Mouse (Mus musculus): ENCODE measurements around the gene Adm2. TPM values are rescaled to one million over a fixed set of nuclear protein-coding genes. Genes with fewer than 3 reads are reported as not detected.

The Adm2 gene
- polyA plus RNA-seq, 1 experiment from 2014 or later = not detected

DNA sequence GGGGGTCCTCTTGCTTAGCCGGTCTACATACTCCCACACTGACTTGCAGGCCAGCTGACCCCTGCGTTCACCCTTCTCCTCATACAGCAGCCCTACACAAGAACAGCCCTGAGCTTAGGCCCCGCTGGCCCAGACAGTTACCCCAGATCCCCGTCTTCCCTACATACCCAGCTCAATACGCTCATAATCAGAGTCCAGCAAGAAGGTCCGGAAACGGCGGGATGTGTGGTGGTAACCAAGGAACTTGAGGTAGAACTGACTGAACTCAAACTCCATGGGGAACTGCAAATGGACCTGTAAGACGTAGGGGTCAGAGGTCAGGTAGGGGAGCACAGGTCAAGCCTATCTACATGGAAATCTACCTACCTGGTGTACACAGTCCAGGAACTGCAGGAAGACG is 28.7 kb upstream of the Adm2 start:
- H3K9ac ChIP-seq = no peak overlapping the region
- H3K27me3 ChIP-seq (replicated peaks) = no peaks in the 10 kb centered on the region
- no peak overlapping the region for H3K4me3 ChIP-seq
- no peaks in the 10 kb centered on the region for H3K4me1 ChIP-seq
- H3K9me3 ChIP-seq = no peaks in the 10 kb centered on the region
- WGBS = 93% methylated on average over 10 of the region's 10 CpGs
- H3K4me2 ChIP-seq (replicated peaks) = no peak overlapping the region
- no peak overlapping the region for H3K27ac ChIP-seq
- no peak for ATAC-seq (ENCODE audit: low FRiP score, low read depth)
- peaks cover 92% of the 10 kb centered on the region for H3K36me3 ChIP-seq

- no peak overlapping the region for H3K4me3 ChIP-seq
- H3K27me3 ChIP-seq (replicated peaks) = no peaks in the 10 kb centered on the region
- 94% methylated on average over 8 of the region's 8 CpGs for WGBS
- H3K27ac ChIP-seq = no peak overlapping the region
- ATAC-seq (ENCODE audit: low FRiP score, low read depth) = no peak
- H3K4me2 ChIP-seq (replicated peaks) = no peak overlapping the region
- H3K9me3 ChIP-seq = no peaks in the 10 kb centered on the region
- H3K4me1 ChIP-seq = no peaks in the 10 kb centered on the region
- peaks cover 91% of the 10 kb centered on the region for H3K36me3 ChIP-seq
- H3K9ac ChIP-seq = no peak overlapping the region
Observed at GRCm38 (mm10) chr15:89295580-89296165, 26.8 kb upstream of the Adm2 start.

GRCm38 (mm10) chr15:89296465-89296864 is 26.1 kb upstream of the Adm2 start:
- H3K9ac ChIP-seq = no peak overlapping the region
- H3K9me3 ChIP-seq = no peaks in the 10 kb centered on the region
- H3K4me2 ChIP-seq (replicated peaks) = no peak overlapping the region
- H3K27me3 ChIP-seq (replicated peaks) = no peaks in the 10 kb centered on the region
- ATAC-seq (ENCODE audit: low FRiP score, low read depth) = no peak
- no peaks in the 10 kb centered on the region for H3K4me1 ChIP-seq
- no peak overlapping the region for H3K27ac ChIP-seq
- H3K4me3 ChIP-seq = no peak overlapping the region
- 97% methylated on average over 1 of the region's 1 CpGs for WGBS
- peaks cover 93% of the 10 kb centered on the region for H3K36me3 ChIP-seq

DNA sequence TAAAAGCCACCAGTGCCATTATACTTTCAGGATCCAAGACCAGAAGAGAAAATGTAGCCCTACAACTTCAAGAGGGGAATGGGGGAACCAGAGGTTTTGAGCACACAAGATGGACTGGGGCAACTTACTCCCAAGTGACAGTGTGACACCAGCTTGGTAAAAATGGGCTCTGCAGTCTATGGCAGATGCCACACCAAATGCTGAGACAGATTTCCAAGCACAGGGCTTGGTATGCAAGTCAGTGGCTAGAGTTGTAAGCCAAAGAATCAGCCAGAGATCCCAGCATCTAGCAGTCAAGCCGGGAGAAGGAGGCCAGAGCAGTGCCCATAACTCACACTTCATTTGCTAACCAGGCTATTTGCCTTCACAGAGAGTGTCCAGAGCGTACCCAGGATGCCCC is 24.8 kb upstream of the Adm2 start:
- no peaks in the 10 kb centered on the region for H3K9me3 ChIP-seq
- no peak overlapping the region for H3K4me2 ChIP-seq (replicated peaks)
- ATAC-seq (ENCODE audit: low FRiP score, low read depth) = no peak
- H3K36me3 ChIP-seq = peaks cover 93% of the 10 kb centered on the region
- no peak overlapping the region for H3K9ac ChIP-seq
- no peaks in the 10 kb centered on the region for H3K4me1 ChIP-seq
- 91% methylated on average over 2 of the region's 2 CpGs for WGBS
- H3K27me3 ChIP-seq (replicated peaks) = no peaks in the 10 kb centered on the region
- no peak overlapping the region for H3K27ac ChIP-seq
- no peak overlapping the region for H3K4me3 ChIP-seq

DNA sequence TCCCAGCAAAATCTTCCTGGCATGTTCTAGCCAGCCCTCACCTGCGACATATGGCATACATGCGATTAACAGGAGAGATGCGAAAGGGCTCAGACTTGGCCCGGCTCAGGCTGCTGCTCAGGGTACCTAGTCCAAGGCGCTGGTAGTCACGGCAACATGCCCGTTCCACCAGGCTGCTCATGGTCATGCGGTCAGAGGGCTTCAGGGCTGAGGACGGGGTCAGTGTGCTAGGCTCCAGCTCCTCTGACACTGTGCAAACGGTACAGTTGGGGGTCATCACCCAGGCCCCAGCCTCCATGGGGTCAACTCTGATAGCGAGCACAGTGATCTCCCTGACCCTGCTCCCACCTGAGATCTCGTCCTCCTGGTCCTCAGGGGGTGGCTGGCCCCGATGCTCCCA is 22.3 kb upstream of the Adm2 start:
- no peak for ATAC-seq (ENCODE audit: low FRiP score, low read depth)
- H3K36me3 ChIP-seq = peaks cover 93% of the 10 kb centered on the region
- no peaks in the 10 kb centered on the region for H3K9me3 ChIP-seq
- no peak overlapping the region for H3K4me3 ChIP-seq
- no peaks in the 10 kb centered on the region for H3K4me1 ChIP-seq
- H3K27me3 ChIP-seq (replicated peaks) = no peaks in the 10 kb centered on the region
- no peak overlapping the region for H3K27ac ChIP-seq
- no peak overlapping the region for H3K4me2 ChIP-seq (replicated peaks)
- H3K9ac ChIP-seq = no peak overlapping the region
- 93% methylated on average over 13 of the region's 13 CpGs for WGBS

DNA sequence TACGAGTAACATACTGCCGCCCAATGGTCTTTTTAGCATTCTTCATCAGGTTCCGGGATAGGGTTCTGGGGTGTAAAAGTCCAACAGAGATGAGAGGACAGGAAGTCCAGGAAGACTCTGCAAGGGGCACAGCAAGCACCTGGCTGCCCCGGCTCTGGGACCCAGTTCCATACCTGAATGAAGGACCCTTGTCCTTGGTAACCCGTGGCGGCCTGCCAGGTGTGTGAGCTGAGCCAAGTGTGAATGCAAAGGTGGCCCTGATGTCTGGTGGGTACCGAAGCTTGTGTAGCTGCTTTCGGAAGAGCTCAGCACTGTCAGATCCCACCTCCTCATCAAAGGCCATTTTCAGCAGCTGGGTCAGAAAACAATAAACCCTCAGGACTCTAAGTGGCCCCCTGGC is 21.9 kb upstream of the Adm2 start:
- no peak overlapping the region for H3K9ac ChIP-seq
- no peak overlapping the region for H3K4me2 ChIP-seq (replicated peaks)
- WGBS = 96% methylated on average over 8 of the region's 8 CpGs
- no peaks in the 10 kb centered on the region for H3K9me3 ChIP-seq
- ATAC-seq (ENCODE audit: low FRiP score, low read depth) = no peak
- no peak overlapping the region for H3K27ac ChIP-seq
- no peaks in the 10 kb centered on the region for H3K4me1 ChIP-seq
- H3K27me3 ChIP-seq (replicated peaks) = no peaks in the 10 kb centered on the region
- peaks cover 93% of the 10 kb centered on the region for H3K36me3 ChIP-seq
- no peak overlapping the region for H3K4me3 ChIP-seq

GRCm38 (mm10) chr15:89305966-89306365 is 16.6 kb upstream of the Adm2 start:
- H3K36me3 ChIP-seq = peaks cover 63% of the 10 kb centered on the region

GRCm38 (mm10) chr15:89307461-89307860 is 15.1 kb upstream of the Adm2 start:
- peaks cover 48% of the 10 kb centered on the region for H3K36me3 ChIP-seq
- H3K27ac ChIP-seq = 0 out of 2 replicates have a peak overlapping the region, but pooled peaks have one; percentile 4
- H3K27me3 ChIP-seq (replicated peaks) = no peaks in the 10 kb centered on the region
- WGBS = 93% methylated on average over 13 of the region's 13 CpGs
- H3K4me3 ChIP-seq = no peak overlapping the region
- no peaks in the 10 kb centered on the region for H3K9me3 ChIP-seq
- H3K4me2 ChIP-seq (replicated peaks) = no peak overlapping the region
- no peaks in the 10 kb centered on the region; the same call in 1 of the 2 replicates for H3K4me1 ChIP-seq
- H3K9ac ChIP-seq = no peak overlapping the region
- no peak for ATAC-seq (ENCODE audit: low FRiP score, low read depth)

More at GRCm38 (mm10) chr15:89305966-89306365, 16.6 kb upstream of the Adm2 start:
- Histone ChIP-seq H3K9me3 (no peaks in the 10 kb centered on the region), H3K4me3 (no peak overlapping the region), H3K4me1 (no peaks in the 10 kb centered on the region; the same call in 1 of the 2 replicates), H3K27ac (no peak overlapping the region), H3K27me3 (replicated peaks) (no peaks in the 10 kb centered on the region), H3K4me2 (replicated peaks) (no peak overlapping the region), H3K9ac (no peak overlapping the region)
- WGBS = 78% methylated on average over 1 of the region's 1 CpGs
- ATAC-seq (ENCODE audit: low FRiP score, low read depth) = no peak

DNA sequence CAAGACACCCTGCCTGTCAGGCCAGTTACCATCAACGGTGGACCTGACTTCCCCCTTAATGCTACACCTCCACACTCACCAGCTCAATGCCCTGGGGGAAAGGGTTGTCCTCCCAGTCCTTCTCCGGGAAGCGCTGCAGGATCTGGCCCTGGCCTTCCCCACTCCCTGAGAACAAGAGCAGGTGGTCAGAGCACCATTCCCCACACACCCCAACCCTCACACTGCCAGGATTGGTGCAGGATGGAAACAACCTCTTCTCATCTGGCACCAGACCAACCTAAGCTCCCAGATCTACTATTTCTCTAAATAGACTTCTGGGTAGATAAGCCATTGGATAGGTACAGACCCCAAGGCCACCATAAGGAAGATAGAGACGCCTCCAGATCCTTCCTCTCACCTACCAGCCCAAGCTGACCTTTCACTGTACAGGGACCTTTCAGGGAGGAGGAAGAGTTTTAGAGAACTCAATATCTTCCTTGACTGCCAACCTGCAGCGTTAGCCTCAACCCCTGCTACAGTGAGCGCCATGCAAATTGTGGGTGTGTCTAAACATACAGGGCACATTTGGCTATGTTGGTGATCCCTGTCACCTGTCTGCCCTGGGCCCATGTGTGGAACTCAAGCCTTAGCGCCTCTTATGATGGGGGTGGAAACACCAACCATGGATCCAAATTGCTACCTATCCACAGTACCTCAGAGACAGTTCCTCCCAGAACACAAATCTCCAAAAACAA is 13.9 kb upstream of the Adm2 start:
- ATAC-seq (ENCODE audit: low FRiP score, low read depth) = no peak
- H3K36me3 ChIP-seq = peaks cover 37% of the 10 kb centered on the region
- no peak overlapping the region for H3K9ac ChIP-seq
- no peaks in the 10 kb centered on the region for H3K9me3 ChIP-seq
- H3K27me3 ChIP-seq (replicated peaks) = no peaks in the 10 kb centered on the region
- peaks cover 6% of the 10 kb centered on the region for H3K4me1 ChIP-seq
- H3K4me3 ChIP-seq = no peak overlapping the region
- WGBS = 89% methylated on average over 7 of the region's 7 CpGs
- H3K27ac ChIP-seq = no peak overlapping the region
- H3K4me2 ChIP-seq (replicated peaks) = no peak overlapping the region

DNA sequence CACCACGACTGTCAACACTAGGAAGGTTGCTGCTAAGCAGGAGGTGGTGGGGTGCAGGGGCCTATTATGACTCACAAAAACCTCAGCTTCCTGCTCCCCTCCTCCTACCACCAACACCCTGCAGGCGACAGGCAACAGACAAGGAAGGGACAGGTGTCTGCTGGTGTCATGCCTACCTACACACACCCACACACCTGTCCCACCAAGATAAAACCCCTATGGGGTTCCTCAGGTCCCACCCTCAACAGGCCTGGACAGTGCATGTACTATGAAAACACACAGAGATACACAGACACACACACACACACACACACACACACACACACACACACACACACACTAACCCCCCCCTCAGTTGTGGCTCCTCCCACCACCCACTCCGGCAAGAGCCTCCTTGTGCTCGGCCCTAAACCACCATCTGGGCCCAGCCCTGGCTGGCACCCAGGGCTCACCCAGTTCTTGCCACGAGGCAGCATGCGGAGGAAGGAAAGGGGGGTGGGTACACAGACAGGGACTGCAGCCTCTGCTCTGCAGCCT is 12.5 kb upstream of the Adm2 start:
- Histone ChIP-seq H3K9me3 (no peaks in the 10 kb centered on the region), H3K4me3 (no peak overlapping the region), H3K9ac (no peak overlapping the region), H3K36me3 (peaks cover 22% of the 10 kb centered on the region), H3K4me1 (peaks cover 17% of the 10 kb centered on the region), H3K27me3 (replicated peaks) (no peaks in the 10 kb centered on the region), H3K27ac (no peak overlapping the region), H3K4me2 (replicated peaks) (no peak overlapping the region)
- WGBS = 78% methylated on average over 6 of the region's 6 CpGs
- no peak for ATAC-seq (ENCODE audit: low FRiP score, low read depth)

DNA sequence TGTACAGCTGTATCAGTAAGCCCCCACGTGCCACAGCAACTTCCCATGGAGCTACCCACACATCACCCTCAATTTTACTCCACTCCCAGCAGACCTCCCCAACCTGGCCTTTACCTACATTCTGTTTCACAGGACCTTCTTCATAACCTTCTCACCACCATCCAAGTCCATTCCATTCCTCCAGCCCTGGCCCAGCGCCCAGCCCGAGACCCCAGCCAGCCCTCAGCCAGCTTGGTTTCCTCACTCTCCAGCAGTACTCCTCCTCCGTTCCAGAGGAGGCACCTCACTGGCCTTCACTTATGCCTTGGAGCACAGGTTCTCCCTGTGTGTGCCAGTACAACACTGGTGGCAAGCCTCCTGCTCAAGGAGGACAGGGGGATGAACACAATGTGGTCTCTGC is 9.2 kb upstream of the Adm2 start:
- Histone ChIP-seq H3K36me3 (no peaks in the 10 kb centered on the region), H3K27me3 (replicated peaks) (no peaks in the 10 kb centered on the region), H3K4me3 (no peak overlapping the region; the same call in 1 of the 2 replicates), H3K9me3 (no peaks in the 10 kb centered on the region), H3K4me1 (peaks cover 17% of the 10 kb centered on the region), H3K9ac (peak overlapping the region; percentile 44; the same call in 1 of the 2 replicates), H3K4me2 (replicated peaks) (peak overlapping the region; percentile 93), H3K27ac (no peak overlapping the region)
- ATAC-seq (ENCODE audit: low FRiP score, low read depth) = no peak
- WGBS = 82% methylated on average over 4 of the region's 4 CpGs

DNA sequence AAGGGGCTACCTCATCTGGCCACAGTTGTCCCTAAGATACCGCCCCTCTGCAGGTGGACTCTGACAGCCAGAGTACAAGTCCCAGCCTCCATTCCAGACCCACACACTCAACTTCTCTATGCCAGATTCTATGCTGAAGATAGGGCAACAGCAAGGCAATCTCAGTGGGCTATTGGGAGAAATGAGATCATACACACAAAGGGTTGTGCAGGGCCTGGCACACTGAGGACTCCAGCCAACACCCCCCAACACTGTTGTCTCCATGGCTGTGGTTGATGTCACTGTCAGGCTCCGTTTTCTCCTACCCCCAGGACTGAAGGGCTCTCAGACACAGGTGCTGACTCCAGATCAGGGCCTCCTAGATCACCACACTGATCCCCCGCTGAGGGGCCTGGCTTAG is 8.4 kb upstream of the Adm2 start:
- no peak for ATAC-seq (ENCODE audit: low FRiP score, low read depth)

More for the DNA sequence above, 8.4 kb upstream of the Adm2 start:
- no peaks in the 10 kb centered on the region for H3K36me3 ChIP-seq
- H3K9ac ChIP-seq = peak overlapping the region; percentile 91
- H3K4me3 ChIP-seq = peak overlapping the region; percentile 93
- peaks cover 17% of the 10 kb centered on the region for H3K4me1 ChIP-seq
- no peak overlapping the region for H3K27ac ChIP-seq
- no peaks in the 10 kb centered on the region for H3K9me3 ChIP-seq
- WGBS = 34% methylated on average over 3 of the region's 3 CpGs
- H3K27me3 ChIP-seq (replicated peaks) = no peaks in the 10 kb centered on the region
- H3K4me2 ChIP-seq (replicated peaks) = peak overlapping the region; percentile 93
